ENCODE assay signal across 10 mouse cellular contexts in the genomic region with DNA sequence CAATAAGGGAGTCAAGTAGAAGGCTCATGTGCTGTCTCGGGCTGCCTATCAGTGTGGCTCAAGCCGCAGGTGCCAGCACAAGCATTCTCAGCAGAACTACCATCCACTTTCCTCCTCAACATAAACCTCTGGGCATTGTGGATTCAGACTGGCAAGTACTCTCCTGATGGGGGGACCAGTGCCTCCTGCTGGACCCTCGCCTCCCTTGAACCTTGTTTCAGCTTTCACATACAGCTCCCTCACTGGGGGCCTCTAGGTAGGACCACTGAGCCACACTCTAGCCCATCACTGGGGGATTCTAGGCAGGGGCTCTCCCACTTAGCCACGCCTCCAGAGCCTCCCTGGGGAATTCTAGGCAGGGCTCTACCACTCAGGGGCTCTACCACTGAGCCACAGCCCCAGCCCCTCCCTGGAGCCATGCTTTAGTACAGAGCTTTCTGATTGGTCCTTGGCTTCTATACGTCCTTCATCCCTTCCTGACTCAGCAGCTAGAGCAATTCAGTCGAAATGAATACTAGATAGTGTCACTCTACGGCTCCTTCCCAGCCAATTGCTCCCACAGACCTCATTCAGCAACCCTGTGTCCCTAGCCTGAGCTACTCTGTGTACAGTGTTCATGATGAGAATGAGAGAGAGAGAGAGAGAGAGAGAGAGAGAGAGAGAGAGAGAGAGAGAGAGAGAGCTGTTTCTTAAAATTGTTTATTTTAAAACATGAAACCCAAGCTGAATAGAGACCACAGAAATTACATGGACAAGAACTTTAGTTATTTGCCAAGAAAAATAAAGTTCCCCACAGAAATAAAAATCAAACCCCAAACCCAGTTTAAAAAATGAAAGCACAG. TPM values are rescaled to one million over a fixed set of nuclear protein-coding genes. Genes with fewer than 3 reads are reported as not detected.
DNase-seq lines count a peak whose midpoint lies in the region; ATAC-seq lines count a peak whose summit lies in the region.
"Had no signal": no experiment of that assay in that cellular context is flagged by ENCODE, and none has a peak within 500 bp of the region (broad histone marks: within the 10 kb centered on the region; RNA-seq: fewer than 3 reads in every experiment).

No protein-coding gene starts in this region.

- 48% methylated on average over 7 of the region's 7 CpGs for WGBS in embryonic facial prominence, embryonic 14.5 days
- 46% methylated on average over 7 of the region's 7 CpGs for WGBS in hindbrain, embryonic 16.5 days
- WGBS in neural tube, embryonic 13.5 days: 51% methylated on average over 7 of the region's 7 CpGs

- no peaks in the 10 kb centered on the region for H3K4me1 ChIP-seq in embryonic facial prominence, embryonic 14.5 days (ENCODE audit: control insufficient read depth, insufficient read depth, low read length)
- H3K4me1 ChIP-seq in hindbrain, embryonic 16.5 days (ENCODE audit: control insufficient read depth, insufficient read depth, low read depth, low read length): peaks cover 2% of the 10 kb centered on the region; the same call in 1 of the 2 replicates
- peaks cover 19% of the 10 kb centered on the region for H3K4me1 ChIP-seq in neural tube, embryonic 13.5 days (replicated peaks)

- H3K4me2 ChIP-seq in embryonic facial prominence, embryonic 14.5 days (ENCODE audit: low read depth, low read length): no peak overlapping the region
- H3K4me2 ChIP-seq in hindbrain, embryonic 16.5 days (ENCODE audit: low read length): no peak overlapping the region
- H3K4me2 ChIP-seq in neural tube, embryonic 13.5 days: no peak overlapping the region
- H3K4me2 ChIP-seq: heart, embryonic 15.5 days had no signal

- peak; percentile 55 for DNase-seq in retina, postnatal 1 day
- DNase-seq in retina, embryonic 14.5 days (ENCODE audit: low spot score): no peak
- DNase-seq in embryonic facial prominence, embryonic 14.5 days (ENCODE audit: low spot score): peak; percentile 48
- no peak for DNase-seq in left cerebral cortex, postnatal 14 days (ENCODE audit: low spot score in 2 of 2)
- no peak for DNase-seq in cerebellum, adult 11-12 months

- H3K4me3 ChIP-seq in embryonic facial prominence, embryonic 14.5 days (ENCODE audit: low read depth, low read length): no peak overlapping the region
- no peak overlapping the region for H3K4me3 ChIP-seq in hindbrain, embryonic 16.5 days (ENCODE audit: low read length)
- no peak overlapping the region for H3K4me3 ChIP-seq in neural tube, embryonic 13.5 days
- H3K4me3 ChIP-seq: heart, embryonic 15.5 days; left cerebral cortex, adult 2 months had no signal

- H3K36me3 ChIP-seq in embryonic facial prominence, embryonic 14.5 days (ENCODE audit: control insufficient read depth, insufficient read depth, low read length): peaks cover 39% of the 10 kb centered on the region
- H3K36me3 ChIP-seq in hindbrain, embryonic 16.5 days (ENCODE audit: control insufficient read depth, insufficient read depth, low read length): peaks cover 25% of the 10 kb centered on the region
- peaks cover 40% of the 10 kb centered on the region for H3K36me3 ChIP-seq in neural tube, embryonic 13.5 days

- ATAC-seq in embryonic facial prominence, embryonic 14.5 days (ENCODE audit: low read depth): peak; percentile 19; the same call in 1 of the 2 replicates
- peak; percentile 29 for ATAC-seq in hindbrain, embryonic 16.5 days
- peak; percentile 36; the same call in 1 of the 2 replicates for ATAC-seq in neural tube, embryonic 13.5 days (ENCODE audit: low read depth)
- ATAC-seq in megakaryocyte, adult 5-6 weeks (ENCODE audit: poor library complexity, severe bottlenecking): no peak

- H3K9me3 ChIP-seq in embryonic facial prominence, embryonic 14.5 days (ENCODE audit: control insufficient read depth, low read length): no peaks in the 10 kb centered on the region
- H3K9me3 ChIP-seq in hindbrain, embryonic 16.5 days (ENCODE audit: control insufficient read depth, low read length): no peaks in the 10 kb centered on the region
- no peaks in the 10 kb centered on the region for H3K9me3 ChIP-seq in neural tube, embryonic 13.5 days
- H3K9me3 ChIP-seq: heart, embryonic 15.5 days had no signal

- H3K27ac ChIP-seq in embryonic facial prominence, embryonic 14.5 days (replicated peaks; ENCODE audit: low read depth, low read length): peak overlapping the region; percentile 39
- peak overlapping the region; percentile 32; the same call in 1 of the 2 replicates for H3K27ac ChIP-seq in hindbrain, embryonic 16.5 days (ENCODE audit: low read depth, low read length)
- H3K27ac ChIP-seq in neural tube, embryonic 13.5 days (replicated peaks): peak overlapping the region; percentile 59
- H3K27ac ChIP-seq: heart, embryonic 15.5 days; left cerebral cortex, adult 2 months had no signal

- no peaks in the 10 kb centered on the region for H3K27me3 ChIP-seq in embryonic facial prominence, embryonic 14.5 days (replicated peaks; ENCODE audit: control insufficient read depth, insufficient read depth, low read length)
- H3K27me3 ChIP-seq in hindbrain, embryonic 16.5 days (replicated peaks; ENCODE audit: control insufficient read depth, insufficient read depth, low read length): no peaks in the 10 kb centered on the region
- H3K27me3 ChIP-seq in neural tube, embryonic 13.5 days: no peaks in the 10 kb centered on the region
- H3K27me3 ChIP-seq: heart, embryonic 15.5 days had no signal

- no peak overlapping the region for H3K9ac ChIP-seq in embryonic facial prominence, embryonic 14.5 days (ENCODE audit: low read depth, low read length)
- H3K9ac ChIP-seq in hindbrain, embryonic 16.5 days (ENCODE audit: low read depth, low read length): no peak overlapping the region
- no peak overlapping the region for H3K9ac ChIP-seq in neural tube, embryonic 13.5 days
- H3K9ac ChIP-seq: heart, embryonic 15.5 days had no signal

- intact Hi-C loops in left cerebral cortex, postnatal 14 days (cut with DNase I): loop anchor here (1.0 to 5.0 kb wide), 2 partner anchors 62 to 80 kb away; no protein-coding TSS in a partner anchor

RNA-seq across cellular contexts. Expression of a gene that starts 13.0 kb away (rescaled TPM):
- 24.6 and 27.9 TPM in 2 replicates for polyA plus RNA-seq in embryonic facial prominence, embryonic 14.5 days (2014; fragmentation: Nextera tagmentation; extraction: Ambion mirVana)
- 27.1 and 30.2 TPM in 2 replicates for polyA plus RNA-seq in hindbrain, embryonic 16.5 days (2015; fragmentation: Nextera tagmentation; extraction: Ambion mirVana)
- 17.6 and 20.6 TPM in 2 replicates for polyA plus RNA-seq in neural tube, embryonic 13.5 days (2015; fragmentation: Nextera tagmentation; extraction: Ambion mirVana)
- 10 to 100 TPM; 18.8 to 28.4 TPM for total RNA-seq in left cerebral cortex, postnatal 14 days (2021)
- 21.3 and 23.2 TPM in 2 replicates for total RNA-seq in megakaryocyte, adult 5-6 weeks (2015)
- 48.0 and 54.2 TPM in 2 replicates for total RNA-seq in megakaryocyte, adult 5-6 weeks (2017)

RNA-seq across cellular contexts. Expression of a gene that starts 28.7 kb away (rescaled TPM):
- polyA plus RNA-seq in embryonic facial prominence, embryonic 14.5 days (2014; fragmentation: Nextera tagmentation; extraction: Ambion mirVana): 47.5 and 50.5 TPM in 2 replicates
- 56.0 and 68.9 TPM in 2 replicates for polyA plus RNA-seq in hindbrain, embryonic 16.5 days (2015; fragmentation: Nextera tagmentation; extraction: Ambion mirVana)
- 68.5 and 72.3 TPM in 2 replicates for polyA plus RNA-seq in neural tube, embryonic 13.5 days (2015; fragmentation: Nextera tagmentation; extraction: Ambion mirVana)
- total RNA-seq in left cerebral cortex, postnatal 14 days (2021): 100 to 1,000 TPM; 342 to 349 TPM
- total RNA-seq in megakaryocyte, adult 5-6 weeks (2015): 42.4 and 46.0 TPM in 2 replicates
- total RNA-seq in megakaryocyte, adult 5-6 weeks (2017): 8.0 and 11.6 TPM in 2 replicates

RNA-seq across cellular contexts. Expression of a gene that starts 55.2 kb away (rescaled TPM):
- not detected in 2 replicates for polyA plus RNA-seq in embryonic facial prominence, embryonic 14.5 days (2014; fragmentation: Nextera tagmentation; extraction: Ambion mirVana)
- polyA plus RNA-seq in hindbrain, embryonic 16.5 days (2015; fragmentation: Nextera tagmentation; extraction: Ambion mirVana): 0.36 TPM in 1 of 2 replicates, not detected in the other
- not detected in 2 replicates for polyA plus RNA-seq in neural tube, embryonic 13.5 days (2015; fragmentation: Nextera tagmentation; extraction: Ambion mirVana)
- total RNA-seq in left cerebral cortex, postnatal 14 days (2021): not detected
- total RNA-seq in megakaryocyte, adult 5-6 weeks (2015): not detected in 2 replicates
- total RNA-seq in megakaryocyte, adult 5-6 weeks (2017): not detected in 2 replicates
- total RNA-seq: left cerebral cortex, adult 2 months had no signal
- polyA plus RNA-seq: heart, embryonic 15.5 days had no signal

Comparison
In these comparisons a context has a peak if more than half of its experiments do, and no peak if none do; other contexts are left out.
1. DNase-seq: peak in retina, postnatal 1 day (single experiment) and embryonic facial prominence, embryonic 14.5 days (single experiment); none in retina, embryonic 14.5 days (single experiment), left cerebral cortex, postnatal 14 days (0 of 2) and cerebellum, adult 11-12 months (single experiment).
2. Peak in every context shown above with its lines, with median percentiles within 50 percentile points of each other: H3K27ac ChIP-seq.